Mouse (Mus musculus): ENCODE results near the gene Kansl2. TPM values are rescaled to one million over a fixed set of nuclear protein-coding genes. Genes with fewer than 3 reads are reported as not detected.
"Not testable (repeated sequence)": the region's sequence is repeated elsewhere in the genome, so short reads cannot be mapped to it uniquely, and the experiment has no call there.

The Kansl2 gene
- polyA plus RNA-seq, 1 experiment from 2014 or later = 112 TPM

GRCm38 (mm10) chr15:98533035-98533531 is 981 bp downstream of the Kansl2 start:
- Histone ChIP-seq H3K27ac (peak overlapping the region; percentile 98), H3K9ac (peak overlapping the region; percentile 82), H3K4me1 (peaks cover 12% of the 10 kb centered on the region), H3K9me3 (no peaks in the 10 kb centered on the region), H3K36me3 (peaks cover 25% of the 10 kb centered on the region), H3K4me3 (peak overlapping the region; percentile 91), H3K27me3 (no peaks in the 10 kb centered on the region), H3K4me2 (peak overlapping the region; percentile 65)
- no peak for ATAC-seq (ENCODE audit: borderline replicate concordance, extremely low read depth, low FRiP score, low TSS enrichment)
- under 1% methylated on average over 18 of the region's 18 CpGs for WGBS

DNA sequence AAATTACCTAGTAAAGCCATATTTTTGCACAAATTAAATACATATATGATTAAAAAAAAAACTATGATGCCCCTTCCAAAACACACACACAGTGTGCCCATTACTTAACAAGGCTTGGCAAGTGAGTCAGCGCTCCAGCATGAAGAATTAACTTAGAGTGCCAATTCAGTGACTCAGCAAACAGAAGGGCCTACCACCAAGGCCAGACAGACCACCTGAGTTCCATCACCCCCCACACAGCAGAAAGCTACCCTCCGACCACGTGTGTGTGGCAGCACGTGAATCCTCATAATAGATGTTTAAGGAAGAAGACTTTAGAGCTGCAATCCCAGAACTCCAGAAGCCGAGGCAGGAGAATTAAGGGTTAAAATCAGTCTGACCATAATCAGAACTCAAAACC is 1.8 kb downstream of the Kansl2 start:
- Histone ChIP-seq H3K36me3 (peaks cover 33% of the 10 kb centered on the region), H3K4me1 (peaks cover 12% of the 10 kb centered on the region), H3K4me2 (peak overlapping the region; percentile 65), H3K9ac (peak overlapping the region; percentile 82), H3K27ac (no peak overlapping the region), H3K4me3 (peak overlapping the region; percentile 91), H3K9me3 (no peaks in the 10 kb centered on the region), H3K27me3 (no peaks in the 10 kb centered on the region)
- 17% methylated on average over 5 of the region's 5 CpGs for WGBS
- no peak for ATAC-seq (ENCODE audit: borderline replicate concordance, extremely low read depth, low FRiP score, low TSS enrichment)

DNA sequence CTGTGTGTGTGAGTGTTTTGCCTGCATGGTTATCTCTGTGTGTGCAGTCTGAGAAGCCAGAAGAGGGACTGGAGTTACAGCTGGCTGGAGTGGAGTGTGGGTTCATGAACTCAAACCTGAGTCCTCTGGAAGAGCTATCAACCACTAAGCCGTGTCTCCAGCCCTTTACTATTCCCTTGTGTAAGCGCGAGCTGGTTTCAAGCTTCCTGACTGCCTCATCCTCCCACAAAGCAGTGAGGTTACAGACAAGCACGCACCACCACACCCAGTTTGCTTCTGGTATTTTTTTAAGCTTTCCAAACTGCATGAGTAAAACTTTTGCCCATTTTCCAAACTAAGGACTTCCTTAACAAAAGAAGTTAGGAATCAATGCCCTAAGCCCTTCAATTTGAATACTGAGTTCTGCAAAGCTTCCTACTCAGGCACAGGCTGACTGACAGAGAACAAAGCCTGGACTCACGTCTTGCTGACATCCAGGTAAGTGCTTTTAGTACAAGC is 5.9 kb downstream of the Kansl2 start:
- no peak for ATAC-seq (ENCODE audit: borderline replicate concordance, extremely low read depth, low FRiP score, low TSS enrichment)
- 85% methylated on average over 5 of the region's 5 CpGs for WGBS
- peaks cover 70% of the 10 kb centered on the region for H3K36me3 ChIP-seq
- no peak overlapping the region for H3K4me2 ChIP-seq
- no peaks in the 10 kb centered on the region for H3K27me3 ChIP-seq
- H3K4me3 ChIP-seq = no peak overlapping the region
- H3K9me3 ChIP-seq = no peaks in the 10 kb centered on the region
- no peak overlapping the region for H3K27ac ChIP-seq
- peaks cover 12% of the 10 kb centered on the region for H3K4me1 ChIP-seq
- no peak overlapping the region for H3K9ac ChIP-seq

GRCm38 (mm10) chr15:98527056-98527771 is 6.8 kb downstream of the Kansl2 start:
- no peak for ATAC-seq (ENCODE audit: borderline replicate concordance, extremely low read depth, low FRiP score, low TSS enrichment)
- Histone ChIP-seq H3K4me3 (no peak overlapping the region), H3K4me1 (peaks cover 5% of the 10 kb centered on the region), H3K9me3 (no peaks in the 10 kb centered on the region), H3K4me2 (no peak overlapping the region), H3K27me3 (no peaks in the 10 kb centered on the region), H3K36me3 (peaks cover 79% of the 10 kb centered on the region), H3K9ac (no peak overlapping the region), H3K27ac (no peak overlapping the region)
- WGBS = 93% methylated on average over 5 of the region's 5 CpGs

DNA sequence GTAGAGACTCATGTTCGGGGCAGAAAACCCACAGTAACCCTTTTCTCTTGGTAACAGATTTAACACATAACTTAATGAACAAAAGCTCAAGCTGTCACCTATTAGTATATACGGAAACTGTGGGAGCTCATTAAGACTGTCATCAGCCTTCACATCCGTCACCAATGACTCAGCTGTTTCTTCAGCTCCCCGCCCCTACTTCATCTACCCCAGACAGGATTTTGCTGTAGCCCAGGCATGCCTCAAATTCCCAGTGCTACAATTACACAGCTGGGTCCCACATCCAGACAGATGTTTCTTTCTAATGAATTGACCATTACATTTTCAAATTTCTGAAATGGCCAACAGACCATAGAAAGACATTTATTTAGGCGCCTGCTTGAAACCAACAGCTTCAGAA is 8.0 kb downstream of the Kansl2 start:
- Histone ChIP-seq H3K4me1 (no peaks in the 10 kb centered on the region), H3K9me3 (no peaks in the 10 kb centered on the region), H3K4me2 (no peak overlapping the region), H3K27ac (no peak overlapping the region), H3K4me3 (no peak overlapping the region), H3K36me3 (peaks cover 85% of the 10 kb centered on the region), H3K9ac (no peak overlapping the region), H3K27me3 (no peaks in the 10 kb centered on the region)
- 70% methylated on average over 5 of the region's 5 CpGs for WGBS
- ATAC-seq (ENCODE audit: borderline replicate concordance, extremely low read depth, low FRiP score, low TSS enrichment) = no peak

GRCm38 (mm10) chr15:98521245-98521644 is 12.8 kb downstream of the Kansl2 start:
- H3K27me3 ChIP-seq = no peaks in the 10 kb centered on the region
- 91% methylated on average over 3 of the region's 3 CpGs for WGBS
- H3K4me1 ChIP-seq = no peaks in the 10 kb centered on the region
- H3K27ac ChIP-seq = no peak overlapping the region
- no peak overlapping the region for H3K4me3 ChIP-seq
- H3K36me3 ChIP-seq = peaks cover 73% of the 10 kb centered on the region
- H3K9me3 ChIP-seq = no peaks in the 10 kb centered on the region
- no peak overlapping the region for H3K4me2 ChIP-seq
- no peak for ATAC-seq (ENCODE audit: borderline replicate concordance, extremely low read depth, low FRiP score, low TSS enrichment)
- no peak overlapping the region for H3K9ac ChIP-seq

GRCm38 (mm10) chr15:98517380-98518355 is 16.4 kb downstream of the Kansl2 start:
- Histone ChIP-seq H3K9ac (no peak overlapping the region), H3K4me2 (no peak overlapping the region), H3K9me3 (no peaks in the 10 kb centered on the region), H3K4me1 (peaks cover 9% of the 10 kb centered on the region; the same call in 1 of the 2 replicates), H3K36me3 (peaks cover 40% of the 10 kb centered on the region), H3K27me3 (no peaks in the 10 kb centered on the region), H3K27ac (no peak overlapping the region), H3K4me3 (no peak overlapping the region)
- no peak for ATAC-seq (ENCODE audit: borderline replicate concordance, extremely low read depth, low FRiP score, low TSS enrichment)
- 72% methylated on average over 16 of the region's 16 CpGs for WGBS

DNA sequence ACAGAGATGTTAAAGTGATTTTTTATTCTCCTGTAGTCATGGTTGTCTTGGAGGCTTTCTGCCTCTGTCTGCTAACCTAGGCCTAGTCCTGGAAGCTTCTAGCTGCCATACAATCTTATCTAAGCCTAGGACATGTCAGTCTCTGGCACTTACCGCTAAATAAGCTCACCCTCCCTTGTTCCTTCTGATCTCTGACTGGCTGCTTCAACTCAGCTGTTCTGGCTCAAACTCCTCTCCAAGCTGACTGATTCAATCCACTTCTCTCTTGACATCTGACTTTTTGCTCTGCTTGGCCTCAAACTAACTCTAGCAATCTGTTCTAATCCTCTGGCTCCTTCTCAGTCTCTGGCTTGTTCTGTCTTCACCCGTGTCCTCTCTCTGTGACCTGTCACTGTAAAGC is 19.2 kb downstream of the Kansl2 start:
- Histone ChIP-seq H3K4me1 (peaks cover 14% of the 10 kb centered on the region), H3K36me3 (peaks cover 14% of the 10 kb centered on the region)
- H3K27ac ChIP-seq; ATAC-seq (ENCODE audit: borderline replicate concordance, extremely low read depth, low FRiP score, low TSS enrichment); H3K4me2 ChIP-seq; H3K4me3 ChIP-seq; H3K9ac ChIP-seq; H3K9me3 ChIP-seq; H3K27me3 ChIP-seq: not testable (repeated sequence)
- 68% methylated on average over 2 of the region's 2 CpGs for WGBS

- Histone ChIP-seq H3K4me2 (no peak overlapping the region), H3K9ac (no peak overlapping the region), H3K4me3 (no peak overlapping the region), H3K27me3 (no peaks in the 10 kb centered on the region), H3K36me3 (peaks cover 9% of the 10 kb centered on the region), H3K27ac (no peak overlapping the region), H3K9me3 (no peaks in the 10 kb centered on the region), H3K4me1 (peaks cover 14% of the 10 kb centered on the region)
- no peak for ATAC-seq (ENCODE audit: borderline replicate concordance, extremely low read depth, low FRiP score, low TSS enrichment)
- WGBS = 78% methylated on average over 8 of the region's 8 CpGs
These were observed 19.9 kb downstream of the Kansl2 start for GRCm38 (mm10) chr15:98514146-98514545.

DNA sequence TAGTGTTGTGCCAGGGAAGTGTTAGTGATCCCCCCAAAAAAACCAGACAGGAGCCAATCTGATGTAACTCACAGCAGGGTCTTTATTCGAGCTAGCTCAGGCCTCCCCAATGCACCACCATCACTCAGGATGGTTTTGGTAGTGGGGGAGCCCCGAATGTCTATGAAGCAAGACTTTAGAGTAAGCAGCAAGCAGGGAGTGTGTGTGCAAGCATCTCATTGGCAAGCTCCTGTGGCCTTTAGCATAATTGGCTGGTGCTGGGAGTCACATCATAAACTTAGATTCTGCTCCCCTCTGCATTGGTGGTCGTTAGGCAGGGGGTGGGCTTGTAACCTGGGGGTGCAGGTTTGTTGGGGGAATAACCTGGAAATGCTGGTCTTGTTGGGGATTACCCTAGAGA is 20.4 kb downstream of the Kansl2 start:
- peaks cover 14% of the 10 kb centered on the region for H3K4me1 ChIP-seq
- H3K27me3 ChIP-seq; H3K9ac ChIP-seq; H3K4me2 ChIP-seq; H3K4me3 ChIP-seq; H3K27ac ChIP-seq; H3K36me3 ChIP-seq; H3K9me3 ChIP-seq; ATAC-seq (ENCODE audit: borderline replicate concordance, extremely low read depth, low FRiP score, low TSS enrichment): not testable (repeated sequence)
- 54% methylated on average over 3 of the region's 3 CpGs for WGBS

- H3K4me3 ChIP-seq = no peak overlapping the region
These were observed 21.2 kb downstream of the Kansl2 start for GRCm38 (mm10) chr15:98512799-98513321.

More at GRCm38 (mm10) chr15:98512799-98513321, 21.2 kb downstream of the Kansl2 start:
- WGBS = 23% methylated on average over 17 of the region's 17 CpGs
- 0 out of 2 replicates have a peak overlapping the region, but pooled peaks have one; percentile 4 for H3K4me2 ChIP-seq
- H3K27ac ChIP-seq = no peak overlapping the region
- peaks cover 14% of the 10 kb centered on the region for H3K4me1 ChIP-seq
- H3K9ac ChIP-seq = no peak overlapping the region
- H3K36me3 ChIP-seq = peaks cover 2% of the 10 kb centered on the region; the same call in 1 of the 2 replicates
- H3K27me3 ChIP-seq = no peaks in the 10 kb centered on the region
- no peaks in the 10 kb centered on the region for H3K9me3 ChIP-seq
- ATAC-seq (ENCODE audit: borderline replicate concordance, extremely low read depth, low FRiP score, low TSS enrichment) = 0 out of 2 replicates have a peak, but pooled peaks have one; percentile 41
